Mouse (Mus musculus): ENCODE measurements around the gene Slc25a33.

DNA sequence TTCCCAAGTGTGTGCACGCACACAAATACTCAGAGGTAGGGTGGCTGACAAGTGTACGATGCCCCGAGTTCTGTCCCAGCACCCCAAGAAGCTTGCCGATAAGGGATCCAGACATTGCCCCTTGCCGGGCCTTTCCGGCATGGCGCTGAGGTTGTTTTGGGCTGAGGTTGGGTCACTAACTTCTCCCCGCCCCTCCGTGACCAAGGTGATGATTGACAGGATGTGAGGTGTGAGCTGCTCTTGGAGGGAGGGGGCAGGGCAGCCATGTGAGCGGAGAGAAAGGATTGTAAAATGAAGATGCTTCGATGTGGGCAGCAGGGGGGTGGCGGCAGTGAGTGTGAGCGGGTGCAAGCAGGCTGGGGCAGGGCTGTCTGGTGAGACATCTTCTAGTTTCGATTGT lies 41.5 kb upstream of the Slc25a33 start:
- TF ChIP-seq GATA1 (IDR thresholded peaks at IDR 0.05; ENCODE audit: low read length), result no peak
- no peak for TF ChIP-seq TAL1 (IDR thresholded peaks at IDR 0.05; ENCODE audit: low read length)

Data from erythroblast, embryonic 14.5 days (primary cell).